Mouse (Mus musculus) CH12.LX (cell line): Measurements from ENCODE around the gene Ube2g1. TPM values are rescaled to one million over a fixed set of nuclear protein-coding genes. Genes with fewer than 3 reads are reported as not detected.
A peak's percentile ranks its signal among the peaks of the same experiment; 100 is the strongest.

Source experiments
- DNase-seq: peaks from one replicate; pipeline ENCODE4 v3.0.0-alpha.2; 2013; ENCODE audit errors: extremely low read depth
- H3K27ac ChIP-seq: 2 replicates; pipeline ENCODE4 v1.5.1; 2012; ENCODE audit warnings: low read depth, mild to moderate bottlenecking, control low read depth, moderate library complexity; ENCODE audit not compliant: insufficient read depth
- H3K27me3 ChIP-seq: replicated peaks from 2 replicates; pipeline ENCODE3; 2012; ENCODE audit warnings: inconsistent platforms
- H3K36me3 ChIP-seq, 2 experiments: replicated peaks in 1 of 2; 2 replicates each; pipeline versions ENCODE3 to v1.6.1; 2012; ENCODE audit warnings: inconsistent platforms in 1 of 2, low read length in 1 of 2, mild to moderate bottlenecking in 1 of 2, mixed read lengths in 1 of 2, moderate library complexity in 1 of 2; ENCODE audit not compliant: control insufficient read depth in 1 of 2, insufficient read depth in 1 of 2
- H3K4me1 ChIP-seq, 2 experiments: 2 replicates each; pipeline ENCODE4 v1.6.1; 2012; ENCODE audit warnings: inconsistent platforms in 1 of 2, moderate library complexity in 1 of 2; ENCODE audit not compliant: insufficient read depth in 2 of 2, control insufficient read depth in 1 of 2
- H3K4me2 ChIP-seq: 2 replicates; pipeline ENCODE4 v1.6.1; 2012; ENCODE audit warnings: low read depth, mild to moderate bottlenecking, control low read depth; ENCODE audit not compliant: poor library complexity, insufficient read depth, severe bottlenecking
- H3K4me3 ChIP-seq, 3 experiments: fragments of 150-350 bp in 1 of 3; sonication (generic) in 1 of 3; replicated peaks in 1 of 3; 2 replicates each; pipeline versions ENCODE3 to v1.5.1; 2011 to 2012; ENCODE audit warnings: low read depth in 2 of 3, low read length in 2 of 3, mild to moderate bottlenecking in 2 of 3, moderate library complexity in 2 of 3, control low read depth in 1 of 3, improper control_type of control experiment in 1 of 3, inconsistent platforms in 1 of 3, mixed read lengths in 1 of 3; ENCODE audit not compliant: poor library complexity in 1 of 3
- H3K79me2 ChIP-seq: replicated peaks from 2 replicates; pipeline ENCODE4 v1.6.1; 2012; ENCODE audit warnings: mild to moderate bottlenecking, moderate library complexity; ENCODE audit not compliant: control insufficient read depth, poor library complexity, insufficient read depth, severe bottlenecking; ENCODE audit errors: extremely low read depth
- H3K9ac ChIP-seq: 2 replicates; pipeline ENCODE4 v1.6.1; 2012; ENCODE audit warnings: low read depth, mild to moderate bottlenecking, control low read depth, moderate library complexity; ENCODE audit not compliant: insufficient read depth
- H3K9me3 ChIP-seq: replicated peaks from 2 replicates; pipeline ENCODE3; 2012; ENCODE audit warnings: low read length, inconsistent platforms, mixed read lengths
- BHLHE40 ChIP-seq: IDR thresholded peaks from 2 replicates; pipeline ENCODE4 v1.6.1; 2011; ENCODE audit warnings: mild to moderate bottlenecking, low read depth, low read length, improper control_type of control experiment
- CHD2 ChIP-seq: IDR thresholded peaks from 2 replicates; pipeline ENCODE4 v1.6.1; 2011; ENCODE audit warnings: low read length, improper control_type of control experiment
- CTCF ChIP-seq, 2 experiments: IDR thresholded peaks in 1 of 2; conservative IDR thresholded peaks in 1 of 2; 2 replicates each; pipeline ENCODE4 v1.5.1; 2011 to 2012; ENCODE audit warnings: low read depth in 2 of 2, low read length in 2 of 2, improper control_type of control experiment in 1 of 2, inconsistent platforms in 1 of 2, mild to moderate bottlenecking in 1 of 2, moderate library complexity in 1 of 2
- EP300 ChIP-seq: IDR thresholded peaks from 2 replicates; pipeline ENCODE4 v1.6.1; 2011; ENCODE audit warnings: low read length, improper control_type of control experiment
- ETS1 ChIP-seq: conservative IDR thresholded peaks from 2 replicates; pipeline ENCODE4 v1.6.1; 2012; ENCODE audit warnings: low read depth, mild to moderate bottlenecking, inconsistent platforms, low read length, improper control_type of control experiment, moderate library complexity
- IRF4 ChIP-seq: IDR thresholded peaks from 2 replicates; pipeline ENCODE4 v1.6.1; 2014; ENCODE audit warnings: low read depth, mild to moderate bottlenecking, inconsistent platforms, low read length, improper control_type of control experiment
- JUN ChIP-seq: IDR thresholded peaks from 2 replicates; pipeline ENCODE4 v1.6.1; 2011; ENCODE audit warnings: low read depth, mild to moderate bottlenecking, low read length, improper control_type of control experiment, moderate library complexity; ENCODE audit not compliant: insufficient read depth
- JUND ChIP-seq: conservative IDR thresholded peaks from 2 replicates; pipeline ENCODE4 v1.6.1; 2011; ENCODE audit warnings: low read depth, low read length, improper control_type of control experiment
- MAFK ChIP-seq: IDR thresholded peaks from 2 replicates; pipeline ENCODE4 v1.6.1; 2011; ENCODE audit warnings: low read length, improper control_type of control experiment; ENCODE audit not compliant: insufficient replicate concordance
- MAX ChIP-seq: IDR thresholded peaks from 2 replicates; pipeline ENCODE4 v1.6.1; 2011; ENCODE audit warnings: low read length, improper control_type of control experiment
- MAZ ChIP-seq: IDR thresholded peaks from 2 replicates; pipeline ENCODE4 v1.6.1; 2012; ENCODE audit warnings: low read depth, mild to moderate bottlenecking, inconsistent platforms, low read length, improper control_type of control experiment, moderate library complexity
- MEF2A ChIP-seq: IDR thresholded peaks from 2 replicates; pipeline ENCODE4 v1.6.1; 2014; ENCODE audit warnings: low read depth, mild to moderate bottlenecking, inconsistent platforms, low read length, improper control_type of control experiment, borderline replicate concordance
- MYC ChIP-seq: IDR thresholded peaks from 2 replicates; pipeline ENCODE4 v1.6.1; 2011; ENCODE audit warnings: low read depth, mild to moderate bottlenecking, improper control_type of control experiment, low read length
- PAX5 ChIP-seq: IDR thresholded peaks from 2 replicates; pipeline ENCODE4 v1.6.1; 2012; ENCODE audit warnings: low read length, inconsistent platforms, mixed read lengths
- SIN3A ChIP-seq: IDR thresholded peaks from 2 replicates; pipeline ENCODE4 v1.6.1; 2012; ENCODE audit warnings: low read length, improper control_type of control experiment, inconsistent platforms
- ZC3H11A ChIP-seq: IDR thresholded peaks from 2 replicates; pipeline ENCODE4 v1.6.1; 2012; ENCODE audit warnings: low read depth, mild to moderate bottlenecking, inconsistent platforms, low read length, improper control_type of control experiment
- dilution Hi-C: fragments of 300-500 bp; cut with MboI; formaldehyde crosslinking; loops from 2 replicates; pipeline ENCODE4 v1.14.3; 2020; ENCODE audit warnings: low sequenced_read_pairs; ENCODE audit not compliant: extremely low pct_unique_long_range_greater_than_20kb, extremely low pct_ligation_motif_present
- in situ Hi-C: fragments of 300-500 bp; cut with MboI; formaldehyde crosslinking; loops from 3 replicates; pipeline ENCODE4 v1.14.3; 2019; ENCODE audit warnings: low sequenced_read_pairs, low pct_ligation_motif_present, low pct_unique_long_range_greater_than_20kb, mixed read lengths
- polyA plus RNA-seq: library from polyadenylated mRNA; unstranded; fragments of >175 nt; gene quantifications from 2 replicates; pipeline ENCODE4 v1.2.1, GENCODE M21; 2012; ENCODE audit warnings: low read depth; ENCODE audit not compliant: insufficient read length
- total RNA-seq, 2 experiments: library from RNA; depleted of rRNA; stranded (reverse); fragments of 300-350 nt in 1 of 2; fragments of >200 nt in 1 of 2; gene quantifications; 2 replicates each; pipeline ENCODE4 v1.2.3; 2012 to 2014

Gene Ube2g1
- total and polyA plus RNA-seq, 3 experiments: 34.5 to 74.4 (median 73.8) TPM

DNA sequence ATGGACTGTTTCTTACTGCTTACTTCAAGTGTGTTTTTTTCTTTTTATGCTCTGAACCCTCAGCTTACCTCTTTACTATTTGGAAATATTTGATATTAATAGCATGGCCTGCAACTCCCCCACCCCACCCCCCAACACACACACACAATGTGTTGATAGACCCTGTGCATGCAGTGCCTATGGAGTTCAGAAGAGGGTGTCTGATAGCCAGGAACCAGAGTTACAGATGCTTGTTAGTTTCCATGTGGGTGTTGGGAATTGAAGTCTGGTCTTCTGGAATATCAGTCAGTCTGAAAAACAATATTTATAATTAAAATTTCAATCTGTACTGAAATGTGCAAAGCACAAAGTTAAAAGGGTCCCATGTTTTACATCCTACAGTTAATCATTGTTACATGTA, 63.6 kb downstream of the Ube2g1 start:
- no peak overlapping the region for H3K4me3 ChIP-seq
- in situ Hi-C loops (no loop called here), dilution Hi-C loops (no loop called here)
- H3K79me2 ChIP-seq: peaks cover 20% of the 10 kb centered on the region
- H3K36me3 ChIP-seq: peaks cover 0 to 28% of the 10 kb centered on the region in 2 experiments
- DNase-seq: no peak
- H3K4me1 ChIP-seq: peaks cover 5 to 34% of the 10 kb centered on the region in 2 experiments
- H3K9me3 ChIP-seq: no peaks in the 10 kb centered on the region
- H3K4me2 ChIP-seq: no peak overlapping the region
- TF ChIP-seq JUND (no peak), MAX (no peak), IRF4 (no peak), JUN (no peak), CTCF (conservative IDR thresholded peaks at IDR 0.05 in 1 of 2, IDR thresholded peaks at IDR 0.05 in 1 of 2; ENCODE audit: low read depth in 2 of 2, low read length in 2 of 2) (0 out of 4 replicates have a peak, but pooled peaks of 1 of the 2 experiments have one; percentile 0)
- TF ChIP-seq, all 38 proteins: peak for 1
- Histone ChIP-seq H3K9ac (no peak overlapping the region), H3K27me3 (no peaks in the 10 kb centered on the region), H3K27ac (no peak overlapping the region)

DNA sequence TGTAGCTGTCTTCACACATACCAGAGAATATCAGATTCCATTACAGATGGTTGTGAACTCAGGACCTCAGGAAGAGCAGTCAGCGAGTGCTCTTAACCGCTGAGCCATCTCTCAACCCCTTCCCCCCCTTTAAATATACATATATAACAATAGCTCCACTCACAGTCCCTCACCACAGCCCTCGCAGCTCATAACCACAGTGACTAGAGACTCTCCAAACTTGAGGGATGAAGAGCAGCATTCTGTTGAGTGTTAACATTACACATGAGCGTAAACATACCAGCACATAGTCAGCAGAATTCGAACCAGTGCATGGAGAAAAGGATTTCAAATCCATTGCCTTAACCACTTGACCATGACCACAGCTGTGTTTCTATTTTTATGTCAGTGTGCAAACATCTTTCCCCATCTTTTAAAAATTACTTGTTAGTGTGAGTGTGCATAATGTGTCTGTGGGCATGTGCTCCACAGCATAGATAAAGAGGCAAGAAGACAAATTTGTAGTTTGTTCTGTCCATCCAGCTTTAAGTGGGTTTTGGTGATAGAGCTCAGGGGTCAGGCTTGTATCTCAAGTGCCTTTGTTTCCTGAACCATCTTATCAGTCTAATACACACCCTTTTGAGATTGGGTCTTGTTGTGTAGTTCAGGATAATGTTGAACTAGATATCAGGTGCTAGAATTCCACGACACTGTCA, 64.4 kb downstream of the Ube2g1 start:
- dilution Hi-C loops: no loop called here
- H3K79me2 ChIP-seq: peaks cover 19% of the 10 kb centered on the region
- no peak overlapping the region for H3K4me3 ChIP-seq
- in situ Hi-C loops: no loop called here
- peak; percentile 36 for DNase-seq
- no peaks in the 10 kb centered on the region for H3K27me3 ChIP-seq
- H3K36me3 ChIP-seq: peaks cover 0 to 27% of the 10 kb centered on the region in 2 experiments
- no peak for TF ChIP-seq ZC3H11A
- TF ChIP-seq MEF2A: peak; percentile 72
- TF ChIP-seq SIN3A: no peak
- peak; percentile 32; the same call in 1 of the 2 replicates for TF ChIP-seq ETS1
- no peak for TF ChIP-seq MYC
- peak; percentile 35; the same call in 1 of the 2 replicates for TF ChIP-seq MAFK
- 0 out of 2 replicates have a peak, but pooled peaks have one; percentile 6 for TF ChIP-seq BHLHE40
- TF ChIP-seq MAZ: no peak
- TF ChIP-seq EP300: peak; percentile 38; the same call in 1 of the 2 replicates
- no peak for TF ChIP-seq PAX5
- TF ChIP-seq CHD2: peak; percentile 38; the same call in 1 of the 2 replicates
- TF ChIP-seq JUND: 0 out of 2 replicates have a peak, but pooled peaks have one; percentile 16
- no peak for TF ChIP-seq CTCF (conservative IDR thresholded peaks at IDR 0.05 in 1 of 2, IDR thresholded peaks at IDR 0.05 in 1 of 2; ENCODE audit: low read depth in 2 of 2, low read length in 2 of 2)
- H3K9ac ChIP-seq: no peak overlapping the region
- H3K9me3 ChIP-seq: no peaks in the 10 kb centered on the region
- peaks cover 5 to 34% of the 10 kb centered on the region in 2 experiments for H3K4me1 ChIP-seq
- H3K4me2 ChIP-seq: peak overlapping the region; percentile 16
- peak overlapping the region; percentile 57 for H3K27ac ChIP-seq
